Mouse (Mus musculus) embryo, embryonic 11 days (tissue): ENCODE data around the gene Ikzf3.

Experiments
- DNase-seq: peaks from one replicate; pipeline ENCODE4 v3.0.0-alpha.2; 2015

Ikzf3 gene

DNA sequence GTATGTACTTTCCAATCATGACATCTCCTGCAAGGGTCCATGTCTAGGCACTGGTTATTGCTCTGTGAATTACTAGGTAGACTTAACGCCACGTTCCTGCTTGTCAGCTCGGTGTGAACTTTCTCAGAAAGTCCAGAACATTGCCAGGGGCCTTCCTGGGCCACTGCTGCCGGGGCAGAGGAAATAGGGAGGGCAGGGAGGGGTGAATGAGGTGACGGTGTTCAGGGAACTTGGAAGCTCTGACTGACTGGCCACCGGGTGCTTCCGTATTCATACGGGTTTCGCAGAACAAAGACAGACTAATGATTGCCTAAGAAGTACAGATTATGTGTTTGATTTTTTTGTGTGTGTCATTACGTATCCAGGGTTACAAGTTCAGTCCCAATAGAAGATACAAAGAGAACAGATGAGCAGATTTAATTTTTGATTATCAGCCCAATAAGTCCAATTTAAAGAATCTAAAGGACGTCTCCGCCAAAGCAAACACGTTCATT, 18.1 kb upstream of the Ikzf3 start:
- no peak for DNase-seq

DNA sequence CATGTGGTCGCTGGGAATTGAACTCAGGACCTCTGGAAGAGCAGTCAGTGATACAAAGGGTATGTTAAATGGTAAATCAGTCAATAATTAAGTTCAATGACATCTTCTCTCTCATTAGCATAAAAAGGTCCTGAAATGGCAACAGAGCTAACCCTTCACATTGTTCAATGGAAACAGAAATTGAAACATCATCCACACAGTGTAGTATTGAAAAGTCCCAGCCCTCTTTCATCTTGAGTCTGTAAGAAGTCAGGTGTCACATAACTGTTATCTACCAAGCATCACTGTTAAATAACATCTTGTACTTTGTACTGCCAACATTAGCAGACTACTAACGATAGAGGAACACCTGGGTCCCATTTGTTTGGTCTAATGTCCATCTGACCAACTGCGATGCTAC, 17.2 kb upstream of the Ikzf3 start:
- no peak for DNase-seq

DNA sequence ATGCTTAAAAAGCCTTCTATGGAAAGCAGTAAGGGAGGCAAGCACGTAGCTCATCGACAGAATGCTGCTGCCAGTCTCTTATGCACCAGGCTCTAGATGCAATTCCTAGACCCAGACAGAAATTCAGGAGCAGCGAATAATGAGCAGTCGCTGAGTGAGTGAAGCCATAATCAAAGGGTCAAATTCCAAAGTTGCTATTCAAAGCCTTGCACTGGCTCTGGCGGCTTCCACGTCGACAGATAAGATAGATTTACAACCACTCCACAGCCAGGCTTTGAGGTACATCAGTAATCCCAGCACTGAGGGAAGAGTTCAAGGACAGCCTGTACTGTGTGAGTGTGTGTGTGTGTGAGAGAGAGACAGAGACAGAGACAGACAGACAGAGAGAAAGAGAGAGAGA, 15.1 kb upstream of the Ikzf3 start:
- peak; percentile 22 for DNase-seq

DNA sequence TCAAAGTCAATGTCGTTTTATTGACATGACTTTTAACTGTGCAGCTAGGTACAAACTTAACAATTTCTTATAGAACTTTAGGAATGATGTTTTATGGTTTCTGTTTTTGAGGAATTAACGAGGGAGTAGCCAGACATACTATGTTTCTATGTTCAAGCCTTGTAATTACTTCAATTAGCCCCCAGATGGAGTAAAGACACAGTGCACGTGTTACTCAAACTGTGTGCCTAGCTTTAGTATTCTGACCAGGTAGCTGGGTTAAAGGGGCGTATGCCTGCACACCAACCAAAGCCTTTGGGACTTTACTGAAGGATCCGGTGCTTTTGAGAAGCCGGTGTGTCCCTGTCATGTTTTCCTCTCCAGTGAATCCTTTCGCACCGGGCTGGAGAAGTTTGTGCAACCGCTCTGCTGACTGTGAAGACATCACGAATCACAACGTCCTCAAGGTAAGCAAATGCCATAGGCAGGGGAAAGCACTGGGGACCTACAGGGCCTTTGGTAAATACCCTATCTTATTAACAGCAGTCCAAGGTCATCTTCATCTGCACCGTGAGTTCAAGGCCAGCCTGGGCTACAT, 9.4 kb upstream of the Ikzf3 start:
- DNase-seq, result no peak

DNA sequence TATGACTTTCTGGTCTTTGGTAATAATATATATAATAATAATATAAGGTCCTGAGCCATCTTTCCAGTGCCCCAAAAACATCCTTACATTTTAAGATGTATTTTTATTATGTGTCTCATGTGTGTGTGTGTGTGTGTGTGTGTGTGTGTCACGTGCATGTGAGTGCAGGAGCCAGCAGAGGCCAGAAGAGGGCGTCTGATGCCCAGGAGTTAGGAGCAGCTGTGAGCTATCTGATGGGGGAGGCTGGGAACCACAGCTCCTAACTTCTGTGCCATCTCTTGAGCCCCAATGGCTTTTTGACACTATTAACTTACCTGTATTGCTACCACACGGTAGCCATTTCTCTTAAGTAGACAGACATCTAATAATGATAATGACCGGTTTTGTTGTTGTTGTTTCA, 8.1 kb upstream of the Ikzf3 start:
- no peak for DNase-seq

DNA sequence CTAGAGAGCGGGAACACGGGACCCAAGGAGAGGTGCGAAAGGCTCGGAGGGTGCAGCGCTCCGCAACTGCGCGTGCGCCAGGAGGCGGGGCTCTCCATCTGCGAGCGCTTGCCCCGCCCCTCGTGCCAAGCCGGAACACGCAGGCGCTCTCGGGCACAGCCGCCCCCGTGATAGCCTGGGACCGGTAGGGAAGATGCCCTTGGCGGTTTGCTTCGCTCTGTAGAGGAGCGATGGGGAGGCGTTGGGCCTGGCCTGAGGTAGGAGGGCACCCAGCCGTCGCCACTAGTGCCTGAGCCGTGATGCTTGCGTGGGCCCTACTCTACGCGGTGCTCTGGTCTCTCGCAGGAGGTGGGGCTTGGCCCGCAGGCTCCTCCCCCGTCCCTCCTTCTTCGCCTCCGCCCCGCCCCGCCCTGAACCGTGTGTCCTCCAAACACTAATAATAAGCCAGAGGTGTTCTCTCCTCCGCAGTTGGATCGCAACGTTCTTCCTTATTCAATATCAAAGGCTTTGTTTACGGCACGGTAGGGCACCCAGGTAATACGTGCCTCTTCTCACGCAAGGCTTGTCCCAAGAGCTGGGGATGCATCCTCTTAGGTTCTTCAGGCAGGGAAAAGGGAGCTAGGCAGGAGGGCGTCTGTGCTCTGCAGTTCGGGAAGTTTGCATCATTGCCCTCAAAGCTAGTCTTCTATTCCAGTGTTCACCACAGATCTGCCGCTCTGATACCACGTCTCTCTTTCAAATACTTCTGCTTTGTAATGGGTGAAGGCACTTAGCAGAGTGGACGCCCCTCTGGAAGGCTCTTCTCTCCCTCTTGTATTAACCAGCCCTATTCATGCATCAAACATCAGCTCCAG, 5.4 kb upstream of the Ikzf3 start, which contains the start of gene Zpbp2:
Gene Zpbp2 (plus strand): TSS at position 123 of the 854 bp plus-strand sequence.
- peak; percentile 96 for DNase-seq

DNA sequence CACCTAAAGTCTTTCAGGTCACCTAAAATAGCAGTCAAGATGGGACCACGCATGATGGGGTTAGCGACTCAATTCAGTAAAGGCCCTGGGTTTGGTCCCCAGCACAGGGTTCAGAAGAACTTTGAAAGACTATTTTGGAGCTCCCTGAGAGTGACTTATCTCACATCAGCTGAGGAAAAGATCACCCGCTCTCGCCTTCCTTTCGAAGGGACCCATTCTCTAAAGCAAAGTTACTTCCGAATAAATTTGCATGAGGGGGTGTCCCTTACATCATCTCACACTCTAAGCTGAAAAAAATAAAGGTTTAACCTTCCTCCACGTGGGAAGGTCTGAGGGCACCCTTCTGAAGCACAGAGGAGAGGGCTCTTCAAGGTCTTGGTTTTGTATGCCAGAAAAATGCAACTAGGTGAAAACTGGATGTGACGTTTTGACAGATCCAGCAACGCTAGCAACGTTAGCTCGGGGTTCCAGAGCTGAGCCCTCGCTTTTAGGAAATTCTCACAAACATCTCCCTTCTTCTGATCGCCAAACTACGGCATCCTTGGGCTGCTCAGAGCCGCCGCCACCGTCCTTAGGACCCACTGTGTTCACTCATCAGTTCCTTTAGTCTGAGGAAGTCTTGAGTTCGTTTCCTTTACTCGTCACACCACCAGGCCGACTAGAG, 4.6 kb upstream of the Ikzf3 start:
- no peak for DNase-seq

DNA sequence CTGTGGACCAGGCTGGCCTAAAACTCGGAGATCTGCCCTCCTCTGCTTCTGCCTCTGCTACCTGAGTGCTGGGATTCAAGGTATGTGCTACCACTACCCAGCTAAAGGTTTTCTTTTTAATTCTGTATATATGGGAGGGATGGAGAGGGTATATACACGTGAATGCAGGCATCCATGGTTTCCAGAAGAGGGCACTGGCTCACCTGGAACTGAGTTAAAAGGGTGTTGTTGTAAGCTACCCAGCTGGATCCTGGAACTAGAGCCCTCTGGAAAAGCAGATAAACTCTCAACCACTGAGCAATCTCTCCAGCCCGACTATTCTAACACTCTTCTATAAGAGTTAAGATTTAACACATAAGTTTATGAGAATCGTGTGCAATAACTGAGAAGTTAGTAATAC, 3.5 kb upstream of the Ikzf3 start:
- no peak for DNase-seq

DNA sequence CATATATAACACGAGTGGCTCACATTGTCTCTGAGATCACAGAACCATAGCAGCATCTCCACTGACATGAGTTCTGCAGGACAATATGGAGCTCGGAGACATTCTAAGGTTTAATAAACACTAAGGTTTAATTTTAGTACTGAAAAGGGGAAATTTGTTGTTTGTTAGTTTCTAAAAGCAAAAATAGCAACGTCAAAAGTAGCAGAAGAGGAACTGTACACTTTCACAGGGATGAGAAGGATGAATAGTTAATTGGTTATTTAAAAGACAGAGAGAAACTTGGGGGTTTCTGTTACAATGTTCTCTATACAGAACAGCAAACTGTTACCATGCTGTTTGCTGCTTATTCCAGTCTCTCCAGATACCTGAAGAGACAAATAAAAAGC, 1.5 kb upstream of the Ikzf3 start:
- no peak for DNase-seq

DNA sequence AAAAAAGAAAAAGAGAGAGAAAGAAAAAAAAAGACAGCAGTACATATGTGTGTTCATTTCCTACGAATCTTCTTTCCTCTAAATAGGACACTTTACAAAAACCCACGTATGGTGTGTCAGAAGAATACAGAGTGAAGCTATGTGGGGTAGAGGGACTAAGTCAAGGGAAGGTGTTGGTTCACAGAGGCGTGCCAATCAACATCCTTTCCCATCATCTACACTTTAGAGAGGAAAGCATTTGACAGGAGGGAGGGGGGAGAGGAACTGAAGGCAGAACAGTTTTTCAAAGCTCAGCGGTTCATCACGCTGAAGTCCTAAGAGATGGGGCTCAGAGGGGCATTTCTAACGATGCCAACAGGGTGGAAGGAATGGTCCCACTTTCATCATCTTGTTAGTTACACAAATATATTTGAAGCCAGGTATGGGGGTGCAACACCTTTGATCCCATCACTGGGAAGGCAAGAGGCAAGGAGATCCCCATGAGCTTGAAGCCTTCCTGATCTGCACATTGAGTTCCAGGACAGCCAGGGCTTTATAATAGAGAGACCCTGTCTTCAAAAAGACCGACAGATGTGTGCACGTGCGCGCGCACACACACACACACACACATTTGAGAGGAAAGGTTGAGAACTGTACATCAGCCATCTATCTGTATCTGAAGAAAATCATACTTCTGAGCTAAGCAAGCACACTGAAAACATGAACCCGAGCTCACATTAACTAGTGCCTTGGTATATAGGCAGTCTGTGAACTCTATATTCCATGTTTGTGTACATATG, 887 bp upstream of the Ikzf3 start:
- no peak for DNase-seq

DNA sequence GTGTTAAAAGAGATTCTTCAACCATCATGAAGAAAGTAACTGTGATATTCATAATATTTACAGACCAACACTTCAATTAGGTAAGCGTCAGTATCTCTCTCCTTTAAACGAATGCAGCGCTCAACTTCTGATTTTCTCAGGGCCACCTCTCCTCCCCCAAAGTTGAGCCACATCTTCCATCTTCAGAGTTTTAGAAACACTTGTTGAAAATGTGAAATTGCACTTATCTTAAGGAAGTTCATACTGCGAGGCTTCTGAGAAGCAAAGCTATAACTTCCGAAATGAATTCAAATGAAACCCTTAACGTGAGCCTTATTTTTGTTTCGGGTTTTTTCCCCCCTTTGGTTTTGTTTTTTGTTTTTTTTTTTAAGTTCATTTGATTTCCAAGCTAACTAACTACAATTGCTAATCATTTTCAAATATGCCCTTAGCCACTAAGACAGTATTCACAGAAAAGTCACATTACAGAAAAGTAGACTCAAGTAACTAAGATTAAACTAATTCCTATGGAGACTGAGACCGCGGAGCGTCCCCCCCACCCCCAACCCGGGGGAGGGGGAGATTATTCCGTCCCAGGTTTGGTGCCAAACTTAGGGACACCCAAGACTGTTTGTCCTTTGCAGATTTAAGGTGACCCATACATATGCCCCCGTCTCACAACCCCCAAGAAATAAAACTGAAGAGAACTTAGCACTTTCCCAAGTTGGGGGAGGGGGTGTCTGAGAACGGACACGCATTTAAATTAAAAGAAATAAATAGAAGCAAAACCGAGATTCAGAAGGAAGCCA, 747 bp downstream of the Ikzf3 start:
- DNase-seq, result peak; percentile 28

DNA sequence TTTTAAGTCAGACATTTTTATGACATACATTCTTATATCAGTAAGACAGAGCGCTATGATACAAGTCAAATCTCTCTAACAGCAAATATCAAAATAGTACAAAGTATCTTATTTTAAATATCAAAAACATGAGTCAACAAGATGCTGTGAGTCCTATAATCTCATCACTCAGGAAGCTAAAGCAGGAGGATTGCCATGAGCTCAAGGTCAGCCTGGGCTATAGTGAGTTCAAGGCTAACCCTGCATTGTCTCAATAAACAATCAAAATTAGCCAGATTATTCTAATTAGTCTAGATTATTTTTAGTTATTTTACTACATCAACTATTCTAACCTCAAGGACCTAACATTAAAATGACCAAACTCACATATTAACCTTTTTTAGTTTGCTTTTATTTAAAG, 2.4 kb downstream of the Ikzf3 start:
- no peak for DNase-seq

DNA sequence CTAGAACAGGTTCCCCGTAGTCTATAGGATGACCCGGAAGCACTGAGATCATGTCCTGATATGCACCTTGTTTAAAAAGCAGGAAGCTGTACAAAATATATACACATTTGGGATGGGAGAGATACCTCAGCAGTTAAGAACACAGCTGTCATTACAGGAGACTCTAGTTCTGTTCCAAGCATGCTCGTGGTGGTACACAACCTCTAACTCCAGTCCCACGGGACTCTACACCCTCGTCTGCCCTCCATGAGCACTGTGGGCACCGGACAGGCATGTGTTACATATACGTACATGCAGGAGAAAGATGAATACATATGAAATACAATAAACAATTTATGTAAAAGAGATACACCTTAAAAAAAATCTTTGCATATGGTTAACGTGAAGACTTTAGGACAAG, 3.3 kb downstream of the Ikzf3 start:
- no peak for DNase-seq

DNA sequence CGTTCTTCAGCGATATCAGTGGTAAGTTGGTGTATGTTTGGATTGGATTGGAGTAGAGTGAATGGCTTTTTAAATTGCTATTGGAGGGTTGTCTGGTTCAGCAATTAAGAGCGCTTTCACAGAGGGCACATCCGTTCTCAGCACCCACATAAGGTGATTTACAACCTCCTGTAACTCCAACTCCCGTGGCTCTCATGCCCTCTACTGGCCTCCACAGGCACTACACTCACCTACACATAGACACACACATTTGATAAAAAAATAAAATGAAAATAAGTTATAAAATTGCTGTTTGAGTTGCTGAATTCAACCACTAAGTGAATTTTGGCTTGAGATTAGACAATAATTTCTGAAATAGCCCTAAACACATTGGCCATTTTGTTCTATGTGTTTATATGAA, 5.5 kb downstream of the Ikzf3 start:
- no peak for DNase-seq

DNA sequence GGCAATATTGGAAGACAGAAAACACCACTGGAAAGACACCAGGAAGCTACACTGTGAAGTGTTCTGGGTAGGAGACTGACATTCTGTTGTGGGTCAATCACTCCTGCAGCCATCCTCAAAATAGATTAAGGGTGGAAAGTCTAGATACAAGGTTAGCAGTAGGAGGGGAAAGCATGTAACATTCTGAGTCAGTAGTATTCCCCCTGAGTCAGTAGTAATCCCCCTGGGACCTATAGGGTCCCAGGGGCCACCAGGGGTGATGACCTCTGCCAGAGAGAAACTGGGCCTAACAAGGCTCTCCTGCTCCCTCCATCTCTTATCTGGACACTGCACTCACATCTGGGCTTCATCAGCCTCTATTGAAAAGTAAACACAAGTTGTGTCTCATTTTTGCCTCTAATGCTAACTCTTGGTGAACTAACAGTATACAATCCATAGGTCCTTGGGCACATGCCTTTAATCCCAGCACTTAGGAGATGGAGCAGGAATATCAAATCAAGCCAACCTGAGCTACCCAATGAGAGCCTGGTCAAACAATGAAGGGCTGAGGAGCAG, 8.3 kb downstream of the Ikzf3 start:
- DNase-seq, result no peak

DNA sequence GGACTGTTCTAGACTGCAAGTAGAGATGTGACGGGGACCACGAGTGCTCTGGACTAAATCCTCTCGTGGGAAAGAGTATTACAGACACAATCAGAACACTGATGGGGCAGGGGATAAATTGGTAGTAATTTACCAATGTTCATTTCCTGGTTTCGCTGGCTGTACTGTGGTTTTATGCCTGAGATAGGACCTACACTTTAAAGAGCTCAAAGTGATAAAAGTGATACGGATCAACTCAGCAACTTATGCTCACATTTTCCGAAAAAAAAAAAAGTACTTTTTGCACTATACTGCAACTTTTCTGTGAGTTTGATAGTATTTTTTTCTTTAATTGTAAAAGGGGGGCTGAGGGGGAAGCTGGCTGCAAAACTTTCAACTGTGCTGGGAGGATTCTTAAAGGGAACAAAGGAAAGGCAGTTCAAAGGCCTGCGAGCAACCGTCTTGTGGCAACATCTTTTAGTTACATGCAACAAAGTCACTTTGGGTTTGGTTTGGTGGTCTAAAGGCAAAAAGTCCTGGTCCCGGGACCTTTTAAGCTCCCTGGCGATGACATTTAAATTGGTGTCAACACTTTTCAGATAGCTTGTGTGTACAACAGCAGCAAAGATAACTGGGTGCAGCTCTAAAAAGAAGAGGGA, 18.9 kb downstream of the Ikzf3 start:
- DNase-seq, result no peak

DNA sequence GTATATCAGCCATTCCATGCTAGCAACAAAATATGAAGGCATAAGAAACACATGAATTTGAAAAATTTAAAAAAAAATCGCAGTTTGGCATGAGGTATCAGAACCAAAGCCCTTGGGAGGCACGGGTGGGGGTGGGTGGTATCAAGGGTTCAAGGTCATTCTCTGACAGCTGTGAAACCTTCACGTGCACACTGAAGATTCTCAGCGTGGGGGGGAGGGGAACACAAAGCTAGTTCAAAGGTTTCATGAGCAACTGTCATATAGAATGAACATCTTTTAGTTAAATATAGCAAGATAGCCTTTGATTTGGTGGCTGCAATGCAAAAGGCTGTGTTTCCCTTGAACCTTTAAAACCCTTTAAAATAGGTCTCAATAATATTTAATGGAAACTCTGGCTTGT, 20.7 kb downstream of the Ikzf3 start:
- DNase-seq, result no peak

DNA sequence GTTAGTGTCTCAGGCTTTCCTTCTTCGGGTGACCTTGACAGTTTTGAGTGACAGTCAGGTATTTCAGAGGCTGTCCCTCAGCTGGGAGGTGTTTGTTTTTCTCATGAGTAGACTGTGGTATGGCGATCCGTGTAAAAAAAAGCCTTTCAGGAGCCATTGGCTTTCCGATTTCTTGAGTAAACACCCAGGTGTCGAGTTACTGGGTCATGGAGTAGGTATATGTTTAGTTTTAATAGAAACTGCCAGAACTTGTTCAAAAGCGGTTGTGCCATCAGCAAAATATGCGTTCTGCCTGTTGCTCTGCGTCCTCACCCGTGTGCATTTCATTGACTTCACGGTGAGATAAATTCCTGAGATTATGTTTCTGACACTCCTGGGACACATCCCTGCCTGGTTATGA, 25.4 kb downstream of the Ikzf3 start:
- DNase-seq, result peak; percentile 21

DNA sequence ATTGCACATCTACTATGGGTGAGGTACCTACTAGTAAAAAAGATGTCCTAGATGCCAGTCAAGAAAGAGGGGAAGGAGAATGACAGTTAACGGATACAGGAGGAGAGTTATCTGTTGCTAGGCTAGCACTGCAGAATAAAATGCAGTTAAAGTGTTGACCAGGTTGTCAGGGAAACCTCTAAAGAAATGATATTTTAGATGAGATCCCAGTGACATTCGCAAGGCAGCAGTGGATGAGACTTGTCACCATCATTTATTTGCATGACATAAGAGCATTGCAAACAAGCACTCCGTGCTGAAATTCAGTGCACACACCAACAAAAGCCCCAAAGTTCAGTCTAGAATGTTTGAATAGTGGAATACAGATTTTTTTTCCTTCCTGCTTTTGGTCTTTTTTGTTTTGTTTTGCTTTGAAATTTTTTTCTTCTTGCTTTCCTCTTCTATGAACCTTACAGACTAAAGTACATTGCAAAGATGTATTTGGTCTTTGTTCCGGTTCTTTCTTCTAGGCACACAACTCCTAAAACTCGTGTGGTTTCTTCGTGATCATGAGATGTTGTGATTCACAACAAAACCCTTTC, 32.4 kb downstream of the Ikzf3 start:
- DNase-seq, result no peak

DNA sequence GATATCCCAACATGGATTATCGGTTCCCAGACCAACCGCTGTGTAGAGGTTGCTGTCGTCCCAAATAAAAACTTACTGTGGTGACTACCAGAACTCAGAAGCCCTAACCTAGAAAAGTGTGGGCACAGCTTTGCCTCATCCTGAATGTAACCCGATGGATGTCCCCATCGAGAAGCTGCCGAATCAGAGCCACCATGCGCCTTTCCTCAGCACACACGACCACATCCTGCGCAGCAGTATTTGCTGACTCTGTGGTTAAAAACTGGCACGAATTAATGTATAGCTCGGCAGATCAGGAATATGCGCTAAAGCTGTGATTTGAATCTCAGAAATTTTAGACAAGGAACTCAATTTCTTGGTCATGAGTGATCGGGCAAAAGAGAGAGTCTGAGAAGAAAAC, 33.0 kb downstream of the Ikzf3 start:
- DNase-seq, result no peak

DNA sequence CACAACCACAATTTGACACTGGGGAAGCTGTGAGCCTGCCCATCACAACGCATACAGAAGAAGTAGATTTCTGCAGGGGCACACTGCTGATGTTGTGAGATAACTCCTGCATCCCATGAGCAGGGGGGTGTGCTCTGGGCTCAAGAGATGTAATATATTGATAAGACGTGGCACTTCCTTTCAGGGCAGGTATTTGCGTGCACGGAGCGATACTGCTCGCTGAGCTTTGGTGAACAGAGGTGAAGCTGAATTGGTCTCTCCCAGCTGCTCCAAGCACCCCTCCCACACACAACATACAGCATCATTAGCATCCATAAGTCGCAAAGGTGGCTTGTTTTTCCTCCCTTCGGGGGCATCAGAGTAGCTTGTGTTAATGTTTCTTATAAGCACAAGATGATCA, 35.7 kb downstream of the Ikzf3 start:
- DNase-seq, result no peak
